Mouse (Mus musculus): Measurements from ENCODE around the gene Myl4. TPM values are rescaled to one million over a fixed set of nuclear protein-coding genes. Genes with fewer than 3 reads are reported as not detected.

The Myl4 gene
- polyA plus RNA-seq, 2 experiments from 2014 or later = 8.2 to 11.4 TPM

GRCm38 (mm10) chr11:104637010-104637409 lies 86.5 kb downstream of the Myl4 start:
- no peak for ATAC-seq

DNA sequence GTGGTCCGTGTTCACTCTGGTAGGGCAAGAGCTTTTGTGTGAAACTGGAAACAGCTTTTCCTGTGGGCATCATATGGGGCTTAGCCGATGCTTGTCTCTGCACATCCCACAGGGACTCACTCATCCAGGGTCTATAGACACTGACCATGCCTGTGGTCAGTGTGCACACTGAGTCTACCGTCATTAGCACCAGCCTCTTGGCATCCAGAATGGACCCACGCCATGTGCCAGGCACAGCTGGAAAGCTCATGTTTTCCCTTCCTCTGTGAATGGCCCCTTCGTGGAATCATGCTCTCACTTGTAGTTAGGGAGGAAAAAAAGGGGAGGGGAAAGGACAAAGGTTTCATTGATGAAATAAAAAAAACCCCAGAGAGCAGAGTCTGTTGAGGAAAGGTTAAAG lies 87.5 kb downstream of the Myl4 start:
- ATAC-seq = no peak

DNA sequence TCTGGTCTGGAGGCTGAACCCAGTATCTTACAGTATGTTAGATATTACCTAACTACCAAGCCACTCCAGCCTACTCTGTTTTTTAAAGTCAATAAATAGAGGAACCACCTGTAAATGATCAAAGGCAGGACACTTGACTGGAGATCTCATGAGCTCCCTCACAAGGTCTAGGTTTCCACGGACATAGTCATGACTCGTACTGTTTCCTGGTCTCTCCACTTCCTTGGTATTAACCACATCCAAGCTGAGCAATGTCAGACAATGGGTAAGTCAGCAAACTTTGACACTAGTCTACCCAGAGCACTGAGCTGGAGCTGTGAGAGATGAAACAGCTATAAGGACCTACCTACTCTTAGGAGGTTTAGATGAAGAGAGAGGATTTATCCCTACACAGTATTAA lies 88.4 kb downstream of the Myl4 start:
- ATAC-seq = no peak

GRCm38 (mm10) chr11:104639634-104640033 lies 89.2 kb downstream of the Myl4 start:
- ATAC-seq = no peak

DNA sequence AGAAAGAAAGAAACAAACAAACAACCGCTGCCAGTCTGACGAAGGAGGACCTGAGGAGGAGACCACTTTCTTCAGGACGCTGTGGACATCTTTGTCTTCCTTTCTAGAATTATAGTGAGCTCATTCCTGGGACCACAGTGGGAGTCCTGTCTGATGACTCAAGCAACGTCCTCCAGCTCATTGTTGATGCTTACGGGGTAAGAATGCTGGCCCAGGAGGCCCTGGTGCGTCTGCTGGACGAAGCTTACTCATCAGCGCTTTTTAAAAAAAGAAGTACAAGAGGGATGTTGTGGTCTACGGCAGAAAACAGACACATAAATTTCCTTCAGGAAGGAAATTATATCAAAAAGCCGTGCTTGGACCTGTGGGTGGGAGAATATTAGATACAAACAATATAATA lies 90.4 kb downstream of the Myl4 start:
- ATAC-seq = no peak

DNA sequence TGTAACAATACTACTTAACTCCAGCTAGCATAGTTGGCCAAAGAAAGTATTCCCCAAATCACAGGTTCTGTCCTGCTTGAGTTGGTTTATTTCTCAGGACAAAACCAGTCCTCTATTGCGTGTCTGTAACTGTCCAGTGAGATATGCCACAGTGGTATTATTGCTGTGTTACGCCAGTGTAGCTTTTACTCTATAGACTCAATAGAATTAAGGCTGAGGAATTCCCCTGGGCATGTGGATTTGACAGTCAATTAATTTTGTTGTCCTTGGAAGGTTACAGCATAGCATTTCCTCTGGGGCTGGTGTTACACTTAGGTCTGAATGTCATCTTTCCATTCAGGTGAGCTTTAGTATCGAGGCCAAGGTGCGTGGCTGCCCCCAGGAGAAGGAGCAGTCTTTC lies 92.8 kb downstream of the Myl4 start:
- ATAC-seq = no peak

Other genes with a start within 250 kb of the Myl4 start
- gene Kansl1, start 81.8 kb upstream of the Myl4 start, polyA plus RNA-seq (2017; shearing (Covaris generic)) = 10 to 100 TPM; 51.4 to 53.0 TPM
- gene Cdc27, start within 50 bp of the Myl4 start, polyA plus RNA-seq (2017; shearing (Covaris generic)) = 10 to 100 TPM; 14.0 to 15.1 TPM
- 10 to 100 TPM; 12.3 to 15.6 TPM for gene Itgb3, start 57.3 kb downstream of the Myl4 start, polyA plus RNA-seq (2017; shearing (Covaris generic))
- gene Gm11639, start 135.0 kb downstream of the Myl4 start, polyA plus RNA-seq (2017; shearing (Covaris generic)) = under 1 TPM in 1 of 2 experiments, not detected in 1; 0.04 TPM